Mouse (Mus musculus) neural tube, embryonic 10.5 days (tissue): ENCODE data around the gene Trarg1.
"Not testable (repeated sequence)": the region's sequence is repeated elsewhere in the genome, so short reads cannot be mapped to it uniquely, and the experiment has no call there.

Experiments used
- DNase-seq: peaks from one replicate; pipeline ENCODE4 v3.0.0-alpha.2; 2017; ENCODE audit warnings: low spot score; ENCODE audit errors: extremely low spot score

Gene Trarg1

DNA sequence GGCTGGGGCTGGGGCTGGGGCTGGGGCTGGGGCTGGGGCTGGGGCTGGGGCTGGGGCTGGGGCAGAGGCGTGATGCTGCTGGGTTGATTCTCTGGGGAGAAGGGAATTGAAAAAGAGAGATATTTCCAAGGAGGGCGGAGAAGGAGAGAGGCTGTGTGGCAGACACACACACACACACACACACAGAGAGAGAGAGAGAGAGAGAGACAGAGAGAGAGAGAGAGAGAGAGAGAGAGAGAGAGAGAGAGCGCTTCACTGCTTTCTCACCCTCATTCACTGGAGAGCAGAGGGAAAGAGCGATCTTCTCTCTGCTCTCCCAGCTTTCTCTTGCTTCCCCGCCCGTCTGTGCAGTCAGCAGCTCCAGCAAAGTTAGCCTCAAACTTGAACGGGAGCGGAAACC lies at the start of gene Trarg1:
Trarg1 (plus strand) TSS at position 301 of the 400 bp plus-strand sequence.
- not testable (repeated sequence) for DNase-seq

DNA sequence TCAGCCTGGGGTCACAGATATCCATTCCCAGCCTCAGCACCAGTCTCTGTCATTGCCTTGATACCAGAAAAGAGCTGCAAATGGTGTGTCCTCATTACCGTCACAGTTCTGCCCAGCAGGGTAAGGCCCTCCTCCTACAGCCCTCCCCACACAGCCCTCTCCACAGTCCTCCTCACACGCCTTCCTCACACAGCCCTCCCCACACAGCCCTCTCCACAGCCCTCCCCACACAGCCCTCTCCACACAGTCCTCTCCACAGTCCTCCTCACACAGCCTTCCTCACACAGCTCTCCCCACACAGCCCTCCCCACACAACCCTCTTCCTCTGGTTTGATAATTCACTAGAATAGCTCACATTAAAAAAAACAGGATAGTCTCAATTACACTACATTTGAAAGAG lies 49.6 kb upstream of the Trarg1 start:
- no peak for DNase-seq

DNA sequence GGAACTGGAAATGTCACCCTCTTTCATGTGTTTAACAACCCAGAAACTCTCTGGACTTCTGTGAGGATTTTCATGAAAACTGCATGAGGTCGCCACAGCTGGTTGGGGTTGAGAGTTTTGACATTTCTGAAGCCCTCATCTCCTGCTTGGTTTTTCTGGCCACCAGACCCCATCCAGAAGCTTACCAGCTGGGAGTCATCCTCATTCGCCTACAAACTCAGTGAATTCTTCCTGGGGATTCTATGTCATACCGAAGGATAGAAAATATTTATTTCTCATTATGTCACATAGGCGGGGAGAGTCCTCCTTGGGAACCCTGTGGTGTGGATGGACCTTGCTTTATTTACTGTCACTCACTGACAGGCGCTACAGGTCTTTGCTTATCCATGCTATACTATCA lies 49.1 kb upstream of the Trarg1 start:
- DNase-seq, result no peak

DNA sequence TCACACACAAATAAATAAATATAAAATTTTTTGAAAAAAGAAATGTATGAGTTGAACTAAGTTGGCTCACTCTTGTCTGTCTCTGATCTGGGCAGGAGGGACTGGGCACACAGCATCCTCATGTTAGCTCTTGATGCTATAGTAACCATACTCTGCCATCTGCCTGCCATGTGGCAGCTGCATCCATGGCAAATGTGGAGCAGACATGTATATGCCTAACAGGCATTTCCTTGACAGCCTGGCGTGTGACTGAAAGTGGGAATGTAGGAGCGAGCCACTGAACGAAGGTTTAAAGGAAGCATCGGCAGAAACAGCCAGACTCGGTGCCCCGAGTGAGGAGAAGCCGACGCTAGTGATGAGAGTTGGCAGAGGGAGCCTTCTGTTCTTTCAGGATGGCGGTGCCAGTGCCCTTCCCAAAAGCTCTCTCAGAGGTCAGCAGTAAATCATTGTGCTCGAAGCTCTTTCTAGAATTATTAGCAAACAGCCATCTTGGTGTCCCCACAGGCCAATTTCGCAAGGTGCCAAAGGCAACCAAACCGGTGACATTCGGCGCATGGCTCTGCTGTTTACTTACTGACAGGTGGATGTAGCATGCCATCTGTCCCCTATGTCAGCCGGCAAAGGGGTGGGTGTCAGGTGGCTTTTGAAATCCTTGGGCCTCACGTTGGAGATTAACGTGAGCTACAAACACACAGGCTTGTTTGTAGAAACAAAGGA lies 40.2 kb upstream of the Trarg1 start:
- DNase-seq, result no peak

DNA sequence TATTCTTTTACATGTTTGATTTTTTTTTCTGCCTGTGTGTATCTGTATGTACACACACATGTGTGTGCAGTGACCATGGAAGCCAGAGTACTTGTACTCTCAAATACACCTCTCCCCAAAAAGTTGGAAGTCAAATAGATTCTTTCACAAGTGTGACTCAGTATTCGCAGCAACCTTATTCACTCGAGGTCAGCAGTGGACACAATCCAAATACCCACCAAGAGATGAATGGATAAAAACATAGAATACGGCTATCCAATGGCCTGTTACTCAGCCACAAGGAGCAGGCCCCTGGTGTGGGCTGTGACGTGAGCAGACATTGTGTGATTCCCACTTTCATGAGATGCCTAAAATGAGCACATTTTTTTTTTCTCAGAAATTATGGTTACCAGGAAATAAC lies 39.4 kb upstream of the Trarg1 start:
- DNase-seq, result no peak

DNA sequence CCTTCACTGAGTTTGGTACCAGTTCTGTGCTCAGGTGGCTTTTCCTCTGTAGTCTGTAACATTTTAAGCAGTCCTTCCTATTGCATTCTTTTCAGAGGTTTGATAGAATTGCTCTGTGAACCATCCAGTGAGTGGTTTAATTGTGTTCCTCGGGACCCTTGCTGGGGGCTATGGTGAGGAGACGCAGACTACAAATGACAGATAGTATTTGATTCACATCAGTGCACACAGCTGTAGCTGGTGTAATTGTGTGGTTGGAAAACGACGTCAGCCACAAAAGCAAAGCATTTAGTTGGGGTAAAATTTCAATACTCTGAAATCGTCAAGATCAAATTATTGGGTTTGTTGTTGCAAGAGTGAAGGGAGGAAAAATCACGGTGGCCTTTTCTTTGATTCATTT lies 35.4 kb upstream of the Trarg1 start:
- DNase-seq, result no peak

DNA sequence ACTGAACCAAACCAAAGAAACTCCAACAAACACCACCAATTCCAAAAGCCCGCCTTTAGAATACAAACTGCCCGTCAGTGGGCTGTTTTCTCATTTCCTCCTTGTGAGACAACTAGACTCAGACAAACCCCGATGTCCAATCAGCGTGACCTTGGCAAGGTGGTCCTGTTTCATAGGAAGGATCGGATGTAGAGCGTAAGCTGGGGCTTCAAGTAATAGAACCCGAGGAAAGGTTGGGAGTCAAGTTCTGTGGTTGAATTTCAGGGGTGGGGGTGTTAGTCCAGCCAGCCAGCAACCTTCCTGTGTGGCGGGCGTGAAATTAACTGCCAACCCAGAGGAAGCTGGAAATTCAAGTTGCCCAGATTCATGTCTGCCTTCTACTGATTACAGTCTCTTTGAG lies 34.6 kb upstream of the Trarg1 start:
- DNase-seq, result no peak

DNA sequence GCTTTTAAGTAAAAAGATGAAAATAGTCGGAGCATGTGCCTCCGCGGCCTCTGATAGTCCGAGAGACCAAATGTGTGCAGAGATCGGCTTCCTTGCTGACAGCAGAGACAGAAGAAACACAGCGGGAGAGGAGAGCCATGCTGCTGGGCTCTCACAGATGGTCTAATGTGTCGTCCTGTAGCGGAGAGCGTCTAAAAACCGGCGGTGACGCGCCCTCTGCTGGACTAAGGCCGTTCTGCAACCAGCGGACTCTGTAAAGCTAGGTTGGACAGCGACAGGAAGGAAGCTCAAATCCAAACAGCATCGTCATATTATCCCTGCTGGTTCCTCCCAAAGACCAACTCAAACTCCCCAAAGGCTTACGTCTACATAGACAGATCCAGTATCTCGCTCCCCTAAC lies 33.7 kb upstream of the Trarg1 start:
- peak; percentile 93 for DNase-seq

DNA sequence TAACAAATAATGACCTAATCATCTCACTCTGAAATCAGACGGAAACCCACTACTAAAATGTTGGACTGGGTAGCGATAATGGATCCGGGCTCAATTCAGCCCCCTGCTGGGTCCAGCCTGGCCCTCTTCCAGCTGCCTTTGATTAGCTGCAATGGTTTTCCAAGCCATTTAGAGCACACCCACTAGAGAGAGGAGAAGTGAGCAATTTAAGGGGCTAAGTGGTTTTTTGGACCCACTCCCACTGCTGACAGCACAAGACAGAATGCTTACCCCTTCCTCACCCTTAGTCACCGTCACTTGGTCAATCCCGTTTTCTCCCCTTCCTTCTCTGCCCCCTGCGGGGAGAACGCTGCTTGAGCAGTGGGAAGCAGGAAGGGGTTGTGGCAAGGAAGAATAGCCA lies 32.5 kb upstream of the Trarg1 start:
- no peak for DNase-seq

DNA sequence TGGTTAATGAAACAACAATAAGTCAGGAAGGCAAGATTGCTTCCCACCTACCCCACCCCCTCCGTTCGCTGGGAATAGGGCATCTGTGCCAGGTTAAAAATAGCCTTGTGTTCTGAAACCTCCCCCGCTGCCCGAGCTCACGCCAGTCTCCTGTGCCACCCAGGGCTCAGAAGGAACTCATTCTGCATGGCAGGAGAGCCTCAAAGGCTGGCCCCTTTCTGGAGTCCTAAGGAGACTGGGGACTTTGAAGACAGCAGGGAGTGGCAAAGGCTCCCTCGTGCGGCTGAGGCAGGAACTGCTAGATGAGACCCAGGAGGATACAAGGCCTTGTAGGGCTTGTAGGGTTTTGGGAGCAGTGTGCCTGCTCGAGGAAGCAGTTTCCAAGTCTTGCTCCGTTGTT lies 32.1 kb upstream of the Trarg1 start:
- peak; percentile 87 for DNase-seq

DNA sequence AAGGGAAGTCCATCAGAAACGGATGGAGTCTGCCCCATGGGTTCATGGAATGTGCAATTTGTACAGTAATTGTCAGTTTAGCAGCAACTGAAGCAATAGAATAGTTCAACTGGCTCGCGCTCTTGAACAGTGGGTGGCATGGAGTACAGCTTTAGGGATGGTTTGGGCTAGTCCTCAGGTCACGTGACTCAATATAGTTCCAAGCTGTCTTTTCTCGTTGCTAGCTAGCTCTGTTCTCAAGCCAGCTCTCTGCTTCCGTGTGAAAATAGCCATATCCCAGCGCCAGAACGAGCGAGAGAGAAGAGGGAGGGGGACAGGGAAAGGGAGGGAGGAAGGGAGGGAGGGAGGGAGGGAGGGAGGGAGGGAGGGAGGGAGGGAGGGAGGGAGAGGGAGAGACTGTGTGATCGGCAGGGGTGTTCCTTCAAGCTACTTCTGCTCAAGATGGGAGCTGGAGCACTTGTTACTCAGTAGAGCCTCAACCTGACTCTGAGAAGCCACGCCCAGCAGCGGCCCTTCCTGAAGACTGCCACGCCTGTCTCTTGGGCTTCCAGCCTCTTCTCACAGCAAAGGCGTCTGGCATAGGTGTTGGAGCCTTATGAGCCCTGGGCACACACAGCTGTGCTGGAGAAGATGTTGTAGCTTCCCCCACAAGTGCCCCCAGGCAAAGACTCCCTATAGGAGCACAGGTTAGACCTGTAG lies 28.6 kb upstream of the Trarg1 start:
- DNase-seq, result no peak

DNA sequence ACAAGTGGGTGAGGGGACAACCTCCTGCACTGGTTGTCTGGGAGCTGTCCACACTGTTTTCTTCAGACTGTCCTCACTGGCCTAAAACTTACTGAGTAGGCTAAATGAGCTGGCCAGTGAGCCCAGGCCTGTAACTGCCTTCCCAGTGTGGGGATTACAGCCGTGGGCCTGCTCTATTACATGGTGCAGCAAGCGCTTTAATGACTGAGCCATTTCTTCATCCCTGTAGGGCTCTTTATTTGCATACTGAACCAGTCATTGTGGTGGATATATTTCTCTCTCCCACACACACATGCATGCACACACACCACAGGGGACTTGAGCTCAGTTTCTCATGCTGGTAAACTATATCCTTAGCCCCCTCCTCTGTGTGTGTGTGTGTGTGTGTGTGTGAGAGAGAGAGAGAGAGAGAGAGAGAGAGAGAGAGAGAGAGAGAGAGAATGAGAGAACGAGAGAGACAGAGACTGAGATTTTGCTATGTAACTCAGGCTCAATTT lies 26.7 kb upstream of the Trarg1 start:
- no peak for DNase-seq

DNA sequence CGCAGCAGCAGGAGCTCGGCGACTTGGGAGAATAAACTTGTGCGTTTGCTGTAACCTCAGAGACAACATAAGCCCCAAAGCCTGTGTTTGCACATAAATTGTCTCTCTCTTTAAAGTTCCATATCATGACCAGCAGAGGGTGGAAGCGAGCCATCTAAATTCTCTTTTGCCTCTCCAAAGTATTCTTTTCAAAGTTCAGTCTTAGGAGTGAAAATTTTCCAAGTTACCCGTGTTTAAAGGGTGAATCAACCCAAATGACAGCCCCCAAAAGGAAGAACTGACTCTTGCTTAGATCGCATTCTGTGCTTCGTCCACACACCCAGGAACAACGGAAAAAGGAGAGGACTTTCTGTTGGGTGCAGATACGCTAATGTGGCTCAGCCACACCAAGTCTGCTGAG lies 24.5 kb upstream of the Trarg1 start:
- DNase-seq, result peak; percentile 45

DNA sequence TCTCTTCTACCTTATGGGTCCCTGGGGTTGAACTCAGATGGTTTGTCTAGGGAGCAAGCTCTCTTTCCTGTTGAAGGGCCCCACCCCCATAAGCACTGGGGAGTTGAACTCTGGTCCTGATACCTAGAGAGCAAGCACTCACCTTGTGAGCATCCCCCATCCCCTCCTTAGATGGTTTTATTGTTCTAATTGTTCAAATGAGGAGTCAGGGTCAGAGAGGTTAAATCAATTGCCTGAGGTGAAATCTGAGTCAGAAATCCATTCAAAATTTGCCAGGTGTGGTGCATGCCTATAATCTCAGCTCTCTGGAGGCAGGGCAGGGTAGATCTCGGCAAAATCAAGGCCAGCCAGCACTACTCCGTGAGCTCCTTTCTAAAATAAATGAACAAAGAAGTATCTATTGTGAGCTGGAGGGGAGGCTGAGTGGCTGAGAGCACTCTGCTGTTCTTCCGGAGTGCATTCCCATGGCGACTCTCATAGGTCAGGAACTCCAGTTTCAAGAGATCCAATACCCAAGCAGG lies 22.1 kb upstream of the Trarg1 start:
- no peak for DNase-seq

DNA sequence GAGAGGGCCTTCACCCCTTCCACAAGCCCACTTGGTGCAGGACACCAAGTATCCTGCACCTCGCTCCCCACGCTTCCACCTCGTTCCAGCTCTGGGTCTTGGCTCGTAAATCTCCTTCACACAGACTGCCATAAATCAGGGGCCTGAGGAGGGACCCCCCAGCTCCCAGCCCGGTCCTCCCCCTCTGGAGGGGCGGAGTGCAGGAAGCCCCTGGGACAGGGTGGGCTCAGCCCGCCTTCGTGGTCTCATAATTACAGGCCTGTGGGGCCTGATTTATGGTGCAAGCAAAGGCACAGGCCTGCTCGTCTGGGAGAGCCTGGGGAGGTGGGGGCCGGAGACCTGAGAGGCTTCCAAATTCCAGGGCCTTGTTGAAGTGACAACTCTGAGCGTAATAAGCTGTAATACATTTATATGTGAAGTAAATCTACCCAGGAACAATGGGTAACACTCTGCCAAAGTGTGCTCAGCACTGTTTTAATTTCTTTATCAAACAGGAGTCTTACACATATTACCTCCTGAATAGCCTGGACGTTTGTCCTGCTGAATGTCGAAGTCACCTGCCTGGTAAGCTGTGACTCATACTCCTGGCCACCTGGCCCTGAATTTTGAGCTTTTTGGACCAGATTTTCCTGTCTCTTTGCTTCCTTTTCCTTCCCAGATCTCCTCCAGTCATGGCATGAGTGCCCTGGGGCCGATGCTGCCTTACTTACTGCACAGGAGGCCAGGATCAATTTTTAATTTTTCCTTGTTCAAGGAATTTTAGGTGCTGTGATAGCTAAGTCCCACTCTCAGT lies 20.3 kb upstream of the Trarg1 start:
- DNase-seq, result peak; percentile 46

DNA sequence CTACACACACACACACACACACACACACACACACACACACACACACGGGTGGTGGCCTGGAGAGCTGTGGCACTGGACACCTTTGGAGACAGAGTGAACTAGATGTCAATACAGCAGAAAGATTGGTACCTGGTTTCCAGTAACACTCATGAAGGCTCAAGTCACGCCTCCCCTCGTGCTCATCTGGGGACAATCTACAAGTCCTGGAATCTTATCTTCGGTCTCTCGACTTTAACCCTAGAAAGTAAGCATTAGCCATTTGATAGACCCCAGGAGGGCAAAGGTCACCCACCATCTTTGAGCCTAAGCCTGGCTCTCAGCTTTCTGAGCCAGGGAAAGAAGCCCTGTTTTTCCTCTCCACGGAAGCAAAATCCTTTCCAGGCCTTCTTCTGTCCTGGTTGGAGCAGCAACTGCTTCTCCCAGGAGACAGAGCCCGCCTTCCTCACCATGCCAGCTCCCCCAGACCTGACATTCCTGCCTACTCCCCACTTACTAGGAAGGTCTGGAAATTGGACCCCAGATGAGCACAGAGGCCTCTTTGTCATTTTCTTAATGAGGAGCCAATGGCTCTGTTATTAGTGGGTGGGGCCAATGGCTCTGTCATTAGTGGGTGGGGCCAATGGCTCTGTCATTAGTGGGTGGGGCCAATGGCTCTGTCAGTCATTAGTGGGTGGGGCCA lies 17.7 kb upstream of the Trarg1 start:
- DNase-seq, result no peak

DNA sequence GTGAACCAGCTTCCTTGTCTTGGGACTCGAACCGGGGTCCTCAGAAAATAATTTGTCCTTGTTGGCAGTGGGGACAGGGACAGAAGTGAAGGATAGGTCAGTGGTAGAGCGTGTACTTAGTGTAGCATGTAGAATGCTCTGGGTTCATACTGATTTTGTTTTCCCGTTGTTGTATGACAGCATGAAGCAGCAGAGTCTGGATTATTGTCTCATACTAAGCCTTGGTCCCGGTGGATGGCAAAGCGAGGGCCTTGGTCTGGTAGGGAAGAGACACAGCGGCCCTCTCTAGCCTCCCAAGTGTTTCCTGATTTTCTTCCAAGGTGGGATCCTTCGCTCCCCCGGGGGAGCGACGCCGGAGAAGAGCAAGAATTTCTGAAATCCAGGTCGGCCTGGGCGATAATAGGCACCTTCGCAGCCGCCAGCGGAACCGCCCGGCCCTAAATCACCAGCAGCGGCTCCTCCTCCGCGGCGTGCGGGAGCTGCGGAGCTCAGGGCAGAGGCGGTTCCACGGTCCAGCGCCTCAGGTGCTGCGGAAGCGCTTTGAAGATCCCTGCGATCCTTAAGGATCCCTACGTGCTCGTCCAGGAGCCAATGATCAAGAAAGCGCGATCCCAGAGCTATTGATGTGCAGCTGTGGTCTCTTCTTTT lies 13.5 kb upstream of the Trarg1 start:
- DNase-seq, result no peak

DNA sequence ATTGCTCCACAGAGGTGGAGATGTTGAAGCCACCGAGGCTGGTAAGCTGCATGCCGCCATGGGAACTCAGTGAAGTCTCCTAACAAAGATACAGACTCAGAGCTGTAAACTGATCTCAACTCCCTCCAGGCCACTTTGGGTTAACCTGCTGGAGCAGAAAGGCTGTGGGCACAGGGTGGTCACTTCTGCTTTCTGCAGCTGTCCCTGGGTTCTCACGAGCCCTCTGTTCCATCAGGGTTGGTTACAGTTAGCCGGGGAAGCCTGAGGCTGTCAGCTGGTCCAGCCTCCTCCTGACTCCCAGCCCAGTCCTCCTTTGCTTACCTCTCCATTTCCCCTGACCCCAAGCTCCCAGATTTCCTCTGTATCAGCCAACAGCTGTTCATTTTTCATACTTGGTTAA lies 11.8 kb upstream of the Trarg1 start:
- DNase-seq, result no peak

DNA sequence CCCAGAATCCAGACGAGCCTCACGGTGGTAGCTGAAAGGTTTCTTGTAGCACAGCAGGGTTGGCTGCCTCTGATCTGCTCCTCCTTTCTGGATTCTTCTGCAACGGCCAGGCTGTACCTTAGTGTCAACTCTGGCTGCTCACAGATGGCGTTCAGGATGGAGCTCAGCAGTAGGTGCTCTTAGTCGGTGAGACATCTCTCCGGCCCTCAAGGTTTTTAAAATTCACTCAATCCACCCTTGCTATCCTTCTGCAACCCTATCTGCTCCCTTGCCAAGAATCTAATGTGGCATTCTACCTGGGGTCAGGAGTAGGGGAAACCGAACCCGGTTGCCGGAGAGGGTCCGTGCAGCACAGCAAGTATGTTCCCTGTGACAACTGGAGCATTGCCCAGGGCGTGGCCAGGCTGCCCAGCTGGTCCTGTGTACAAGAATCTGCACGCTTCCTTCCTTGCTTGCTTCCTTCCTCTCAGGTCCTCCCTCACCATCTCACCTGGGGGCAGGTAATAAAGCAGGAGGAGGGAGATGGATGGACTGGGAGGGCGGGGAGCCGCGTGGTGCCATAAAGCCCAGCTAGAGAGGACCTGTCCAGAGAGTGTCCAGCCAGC lies 7.6 kb upstream of the Trarg1 start, which contains the start of gene Bhlha9:
Bhlha9 (plus strand) TSS at position 600 of the 605 bp plus-strand sequence.
- no peak for DNase-seq
